11 mouse cellular contexts compared by ENCODE assay signal in the genomic region with DNA sequence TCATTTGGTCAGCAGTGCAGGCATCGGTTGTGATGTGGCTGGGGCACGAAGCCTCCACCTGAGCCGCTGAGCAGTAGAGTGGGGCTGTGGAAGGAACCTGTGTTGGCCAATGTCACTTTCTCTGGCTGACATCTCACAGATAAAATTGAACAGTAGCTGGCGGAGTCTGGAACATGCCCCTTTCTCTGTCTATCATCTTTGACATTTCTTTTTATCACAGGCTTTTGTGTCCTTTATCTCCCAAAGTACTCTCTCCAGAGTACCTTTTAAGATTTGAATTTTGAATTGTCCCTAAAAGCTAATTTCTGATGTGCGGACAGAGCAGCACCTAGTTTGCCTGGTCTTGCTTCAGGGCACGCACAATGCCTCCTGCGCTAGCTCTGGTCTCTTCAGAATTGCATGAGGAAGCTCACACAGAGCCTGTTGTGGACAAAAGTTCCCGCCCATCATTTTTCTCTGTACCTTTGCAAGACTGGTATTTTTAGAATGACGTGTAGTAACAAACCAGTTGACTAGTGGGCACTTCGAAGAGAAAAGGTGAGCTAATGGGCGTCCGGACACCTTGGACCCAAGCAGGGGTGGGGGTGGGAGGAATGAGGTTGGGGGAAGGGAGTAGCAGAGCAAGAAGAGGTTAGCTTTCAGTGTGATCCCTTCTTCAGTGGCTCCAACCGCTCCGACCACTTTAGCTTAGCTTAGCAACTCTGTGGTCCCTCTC. TPM values are rescaled to one million over a fixed set of nuclear protein-coding genes. Genes with fewer than 3 reads are reported as not detected.
DNase-seq lines count a peak whose midpoint lies in the region; ATAC-seq and TF ChIP-seq lines count a peak whose summit lies in the region.
"Had no signal": no experiment of that assay in that cellular context is flagged by ENCODE, and none has a peak within 500 bp of the region (broad histone marks: within the 10 kb centered on the region; RNA-seq: fewer than 3 reads in every experiment).

No protein-coding gene starts in this region.

- H3K4me1 ChIP-seq in heart, embryonic 15.5 days (replicated peaks), result peaks cover 45% of the 10 kb centered on the region
- H3K4me1 ChIP-seq in G1E (ENCODE audit: insufficient read depth, low read depth, low read length), result peaks cover 90% of the 10 kb centered on the region
- H3K4me1 ChIP-seq: hindbrain, embryonic 12.5 days; neural tube, embryonic 15.5 days had no signal

- 44% methylated on average over 14 of the region's 14 CpGs for WGBS in heart, embryonic 15.5 days

- H3K4me3 ChIP-seq in heart, embryonic 15.5 days, result peak overlapping the region; percentile 3; the same call in 1 of the 2 replicates
- H3K4me3 ChIP-seq in G1E (ENCODE audit: low read depth, low read length), result peak overlapping the region; percentile 67; the same call in 1 of the 2 replicates
- H3K4me3 ChIP-seq: hindbrain, embryonic 12.5 days; neural tube, embryonic 15.5 days had no signal

- H3K27ac ChIP-seq in heart, embryonic 15.5 days, result peak overlapping the region; percentile 84
- H3K27ac ChIP-seq: hindbrain, embryonic 12.5 days; neural tube, embryonic 15.5 days had no signal

- intact Hi-C loops in gastrocnemius, postnatal 36 days (cut with DNase I), result no loop called here

- no peaks in the 10 kb centered on the region for H3K27me3 ChIP-seq in heart, embryonic 15.5 days
- H3K27me3 ChIP-seq in G1E (ENCODE audit: insufficient read depth, low read length), result no peaks in the 10 kb centered on the region
- H3K27me3 ChIP-seq: hindbrain, embryonic 12.5 days; neural tube, embryonic 15.5 days had no signal

- H3K4me2 ChIP-seq in heart, embryonic 15.5 days, result peak overlapping the region; percentile 46
- H3K4me2 ChIP-seq: hindbrain, embryonic 12.5 days; neural tube, embryonic 15.5 days had no signal

- DNase-seq in heart, adult 18-20 months, result no peak
- DNase-seq in G1E (ENCODE audit: low spot score), result no peak
- DNase-seq in left cerebral cortex, adult 9 months (ENCODE audit: low spot score in 2 of 2), result no peak
- no peak for DNase-seq in gastrocnemius, postnatal 36 days
- DNase-seq: kidney, adult 8-10 months had no signal

- 0 out of 2 replicates have a peak, but pooled peaks cover 3% of the 10 kb centered on the region for H3K36me3 ChIP-seq in heart, embryonic 15.5 days
- peaks cover 87% of the 10 kb centered on the region for H3K36me3 ChIP-seq in G1E (replicated peaks)
- H3K36me3 ChIP-seq: hindbrain, embryonic 12.5 days; neural tube, embryonic 15.5 days had no signal

- H3K9me3 ChIP-seq in heart, embryonic 15.5 days (replicated peaks), result no peaks in the 10 kb centered on the region
- no peaks in the 10 kb centered on the region for H3K9me3 ChIP-seq in G1E (replicated peaks)
- H3K9me3 ChIP-seq: hindbrain, embryonic 12.5 days; neural tube, embryonic 15.5 days had no signal

- peak overlapping the region; percentile 20; the same call in 1 of the 2 replicates for H3K9ac ChIP-seq in heart, embryonic 15.5 days
- H3K9ac ChIP-seq: hindbrain, embryonic 12.5 days; neural tube, embryonic 15.5 days had no signal

- no peak for ATAC-seq in heart, embryonic 15.5 days (replicated peaks; ENCODE audit: insufficient number of reproducible peaks, insufficient read depth, low FRiP score, low read depth)
- no peak for ATAC-seq in G1E (ENCODE audit: extremely low read depth, insufficient number of reproducible peaks, low FRiP score, poor library complexity, severe bottlenecking)
- ATAC-seq in hematopoietic stem cell, adult 5-6 weeks (replicated peaks in 1 of 2; ENCODE audit: insufficient read depth in 1 of 2, low FRiP score in 2 of 2, low TSS enrichment in 1 of 2, low read depth in 1 of 2, poor library complexity in 2 of 2, severe bottlenecking in 2 of 2), result peak; percentile 65 to 67; a peak in 3 of 4 replicates
- ATAC-seq in megakaryocyte, adult 5-6 weeks (ENCODE audit: poor library complexity, severe bottlenecking), result peak; percentile 15
- ATAC-seq: midbrain, embryonic 16.5 days had no signal

- TF ChIP-seq CTCF in G1E (IDR thresholded peaks at IDR 0.05; ENCODE audit: low read depth, low read length), result no peak

RNA-seq across cellular contexts. Expression of gene Dapp1, which starts 13.1 kb away (rescaled TPM):
- polyA plus RNA-seq in heart, embryonic 15.5 days (2015; fragmentation: Nextera tagmentation; extraction: Ambion mirVana), result 18.4 TPM in 2 replicates
- 1 to 10 TPM; 5.4 to 9.7 TPM for total RNA-seq in heart, adult 18-20 months (2021)
- 288 and 301 TPM in 2 replicates for total RNA-seq in G1E (2014; fragmentation: Nextera tagmentation)
- total RNA-seq in G1E (2017), result 438 and 441 TPM in 2 replicates
- polyA plus RNA-seq in G1E (2012), result 14.3 and 37.2 TPM in 2 replicates
- total RNA-seq in hematopoietic stem cell, adult 5-6 weeks (2017), result 442 and 504 TPM in 2 replicates
- total RNA-seq in megakaryocyte, adult 5-6 weeks (2015), result 74.2 and 74.8 TPM in 2 replicates
- total RNA-seq in megakaryocyte, adult 5-6 weeks (2017), result 95.7 and 112 TPM in 2 replicates
- 1 to 10 TPM; 1.2 to 1.3 TPM for total RNA-seq in gastrocnemius, postnatal 36 days (2021)

RNA-seq across cellular contexts. Expression of gene Lamtor3, which starts 50.0 kb away (rescaled TPM):
- polyA plus RNA-seq in heart, embryonic 15.5 days (2015; fragmentation: Nextera tagmentation; extraction: Ambion mirVana), result 100 and 108 TPM in 2 replicates
- total RNA-seq in heart, adult 18-20 months (2021), result 10 to 100 TPM; 93.5 to 93.8 TPM
- 152 and 187 TPM in 2 replicates for total RNA-seq in G1E (2014; fragmentation: Nextera tagmentation)
- total RNA-seq in G1E (2017), result 233 and 234 TPM in 2 replicates
- polyA plus RNA-seq in G1E (2012), result 27.0 and 38.4 TPM in 2 replicates
- 85.1 and 90.1 TPM in 2 replicates for total RNA-seq in hematopoietic stem cell, adult 5-6 weeks (2017)
- 107 and 129 TPM in 2 replicates for total RNA-seq in megakaryocyte, adult 5-6 weeks (2015)
- 102 and 112 TPM in 2 replicates for total RNA-seq in megakaryocyte, adult 5-6 weeks (2017)
- 10 to 100 TPM; 45.2 to 48.5 TPM for total RNA-seq in gastrocnemius, postnatal 36 days (2021)

Comparison
In these comparisons a context has a peak if more than half of its experiments do, and no peak if none do; other contexts are left out.
1. ATAC-seq: peak in hematopoietic stem cell, adult 5-6 weeks (2 of 2) and megakaryocyte, adult 5-6 weeks (single experiment); none in heart, embryonic 15.5 days (single experiment) and G1E (single experiment).
2. RNA of gene Dapp1, which starts 13.1 kb away (total RNA-seq): 442 to 504 TPM in hematopoietic stem cell, adult 5-6 weeks, 288 to 441 TPM in G1E and 74.2 to 112 TPM in megakaryocyte, adult 5-6 weeks; 5.4 to 9.7 TPM in heart, adult 18-20 months and 1.2 to 1.3 TPM in gastrocnemius, postnatal 36 days; every median in the first group is over 4 times any median in the second.